Mouse (Mus musculus): Measurements from ENCODE around the gene Ankdd1b. TPM values are rescaled to one million over a fixed set of nuclear protein-coding genes. Genes with fewer than 3 reads are reported as not detected.
A peak's percentile ranks its signal among the peaks of the same experiment; 100 is the strongest.

The Ankdd1b gene
- polyA plus RNA-seq, 1 experiment from 2014 or later: not detected

GRCm38 (mm10) chr13:96424496-96425274 is 46.3 kb downstream of the Ankdd1b start:
- Histone ChIP-seq H3K9me3 (ENCODE audit: low read length) (no peaks in the 10 kb centered on the region), H3K4me1 (ENCODE audit: insufficient read depth, low read length) (no peaks in the 10 kb centered on the region), H3K27ac (ENCODE audit: low read length) (no peak overlapping the region), H3K27me3 (ENCODE audit: insufficient read depth, low read length) (no peaks in the 10 kb centered on the region), H3K4me2 (replicated peaks; ENCODE audit: low read depth, low read length) (no peak overlapping the region), H3K9ac (replicated peaks; ENCODE audit: low read length) (no peak overlapping the region), H3K4me3 (ENCODE audit: low read length) (no peak overlapping the region), H3K36me3 (ENCODE audit: insufficient read depth, low read length) (no peaks in the 10 kb centered on the region)
- no peak for ATAC-seq (ENCODE audit: low FRiP score, low TSS enrichment)
- WGBS: 97% methylated on average over 12 of the region's 12 CpGs

GRCm38 (mm10) chr13:96421230-96421629 is 49.8 kb downstream of the Ankdd1b start:
- H3K9me3 ChIP-seq (ENCODE audit: low read length): no peaks in the 10 kb centered on the region
- no peak overlapping the region for H3K27ac ChIP-seq (ENCODE audit: low read length)
- no peaks in the 10 kb centered on the region for H3K4me1 ChIP-seq (ENCODE audit: insufficient read depth, low read length)
- H3K4me3 ChIP-seq (ENCODE audit: low read length): no peak overlapping the region
- peaks cover 14% of the 10 kb centered on the region for H3K36me3 ChIP-seq (ENCODE audit: insufficient read depth, low read length)
- no peak overlapping the region for H3K9ac ChIP-seq (replicated peaks; ENCODE audit: low read length)
- no peak for ATAC-seq (ENCODE audit: low FRiP score, low TSS enrichment)
- no peak overlapping the region for H3K4me2 ChIP-seq (replicated peaks; ENCODE audit: low read depth, low read length)
- H3K27me3 ChIP-seq (ENCODE audit: insufficient read depth, low read length): no peaks in the 10 kb centered on the region

DNA sequence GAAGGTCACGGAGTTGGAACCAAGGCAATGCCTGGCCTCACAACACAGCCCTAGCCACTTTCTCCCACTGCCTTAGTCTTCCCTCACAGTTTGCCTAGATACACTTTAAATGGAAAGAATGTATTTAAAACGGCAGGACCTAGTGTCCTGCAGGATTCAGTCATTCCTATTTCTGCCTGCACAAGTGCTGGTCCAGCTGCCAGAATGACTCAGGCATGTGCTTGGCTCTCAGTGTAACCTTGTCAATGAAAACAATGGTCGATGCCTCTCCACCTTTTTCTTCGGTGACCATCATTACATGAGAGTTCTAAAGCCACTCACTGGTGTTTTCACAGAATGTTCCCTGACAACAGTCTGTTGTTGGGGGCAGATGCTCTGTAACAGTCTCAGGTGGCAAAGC is 52.5 kb downstream of the Ankdd1b start:
- Histone ChIP-seq H3K4me3 (ENCODE audit: low read length) (no peak overlapping the region), H3K27me3 (ENCODE audit: insufficient read depth, low read length) (no peaks in the 10 kb centered on the region), H3K36me3 (ENCODE audit: insufficient read depth, low read length) (peaks cover 36% of the 10 kb centered on the region), H3K4me2 (replicated peaks; ENCODE audit: low read depth, low read length) (no peak overlapping the region), H3K9ac (replicated peaks; ENCODE audit: low read length) (no peak overlapping the region), H3K4me1 (ENCODE audit: insufficient read depth, low read length) (no peaks in the 10 kb centered on the region), H3K27ac (ENCODE audit: low read length) (no peak overlapping the region), H3K9me3 (ENCODE audit: low read length) (no peaks in the 10 kb centered on the region)
- no peak for ATAC-seq (ENCODE audit: low FRiP score, low TSS enrichment)
- 89% methylated on average over 4 of the region's 4 CpGs for WGBS

GRCm38 (mm10) chr13:96417261-96417813 is 53.7 kb downstream of the Ankdd1b start:
- WGBS: 83% methylated on average over 5 of the region's 5 CpGs

GRCm38 (mm10) chr13:96416380-96416779 is 54.6 kb downstream of the Ankdd1b start:
- Histone ChIP-seq H3K4me2 (replicated peaks; ENCODE audit: low read depth, low read length) (no peak overlapping the region), H3K9me3 (ENCODE audit: low read length) (no peaks in the 10 kb centered on the region), H3K36me3 (ENCODE audit: insufficient read depth, low read length) (peaks cover 37% of the 10 kb centered on the region), H3K4me1 (ENCODE audit: insufficient read depth, low read length) (no peaks in the 10 kb centered on the region), H3K27me3 (ENCODE audit: insufficient read depth, low read length) (no peaks in the 10 kb centered on the region), H3K27ac (ENCODE audit: low read length) (no peak overlapping the region), H3K9ac (replicated peaks; ENCODE audit: low read length) (no peak overlapping the region), H3K4me3 (ENCODE audit: low read length) (no peak overlapping the region)
- WGBS: 78% methylated on average over 8 of the region's 8 CpGs
- no peak for ATAC-seq (ENCODE audit: low FRiP score, low TSS enrichment)

More at GRCm38 (mm10) chr13:96417261-96417813, 53.7 kb downstream of the Ankdd1b start:
- no peaks in the 10 kb centered on the region for H3K4me1 ChIP-seq (ENCODE audit: insufficient read depth, low read length)
- ATAC-seq (ENCODE audit: low FRiP score, low TSS enrichment): no peak
- no peaks in the 10 kb centered on the region for H3K9me3 ChIP-seq (ENCODE audit: low read length)
- no peak overlapping the region for H3K9ac ChIP-seq (replicated peaks; ENCODE audit: low read length)
- no peak overlapping the region for H3K4me3 ChIP-seq (ENCODE audit: low read length)
- H3K27me3 ChIP-seq (ENCODE audit: insufficient read depth, low read length): no peaks in the 10 kb centered on the region
- no peak overlapping the region for H3K4me2 ChIP-seq (replicated peaks; ENCODE audit: low read depth, low read length)
- peaks cover 37% of the 10 kb centered on the region for H3K36me3 ChIP-seq (ENCODE audit: insufficient read depth, low read length)
- H3K27ac ChIP-seq (ENCODE audit: low read length): no peak overlapping the region

- 89% methylated on average over 6 of the region's 6 CpGs for WGBS
- no peak overlapping the region for H3K9ac ChIP-seq (replicated peaks; ENCODE audit: low read length)
These were observed 56.6 kb downstream of the Ankdd1b start for GRCm38 (mm10) chr13:96414384-96414783.

DNA sequence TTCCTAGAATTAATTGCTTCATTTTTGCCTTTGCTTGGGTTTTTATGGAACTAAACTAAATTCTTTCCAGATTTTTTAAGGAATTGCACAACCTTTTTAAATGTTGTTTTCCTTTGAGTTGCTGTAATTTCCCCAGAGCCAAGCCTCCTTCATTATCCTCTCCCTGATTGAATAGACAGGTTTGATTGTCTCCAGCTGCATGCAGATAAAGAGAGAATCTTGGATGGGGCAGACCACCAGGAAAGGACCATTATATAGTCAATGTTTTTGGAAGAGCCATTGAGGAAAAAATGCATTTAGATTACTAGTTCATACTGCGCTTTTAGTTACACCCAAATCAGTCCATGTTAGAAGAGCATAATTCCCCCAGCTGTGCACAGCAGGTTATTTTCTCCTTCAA is 62.2 kb downstream of the Ankdd1b start:
- 100% methylated on average over 1 of the region's 1 CpGs for WGBS
- H3K4me3 ChIP-seq (ENCODE audit: low read length): no peak overlapping the region
- H3K4me2 ChIP-seq (replicated peaks; ENCODE audit: low read depth, low read length): no peak overlapping the region
- no peak overlapping the region for H3K9ac ChIP-seq (replicated peaks; ENCODE audit: low read length)
- no peaks in the 10 kb centered on the region for H3K9me3 ChIP-seq (ENCODE audit: low read length)
- ATAC-seq (ENCODE audit: low FRiP score, low TSS enrichment): no peak
- H3K36me3 ChIP-seq (ENCODE audit: insufficient read depth, low read length): peaks cover 45% of the 10 kb centered on the region
- no peak overlapping the region for H3K27ac ChIP-seq (ENCODE audit: low read length)
- H3K4me1 ChIP-seq (ENCODE audit: insufficient read depth, low read length): no peaks in the 10 kb centered on the region
- no peaks in the 10 kb centered on the region for H3K27me3 ChIP-seq (ENCODE audit: insufficient read depth, low read length)

More at GRCm38 (mm10) chr13:96414384-96414783, 56.6 kb downstream of the Ankdd1b start:
- no peak for ATAC-seq (ENCODE audit: low FRiP score, low TSS enrichment)
- Histone ChIP-seq H3K4me2 (replicated peaks; ENCODE audit: low read depth, low read length) (no peak overlapping the region), H3K9me3 (ENCODE audit: low read length) (no peaks in the 10 kb centered on the region), H3K27me3 (ENCODE audit: insufficient read depth, low read length) (no peaks in the 10 kb centered on the region), H3K27ac (ENCODE audit: low read length) (no peak overlapping the region), H3K36me3 (ENCODE audit: insufficient read depth, low read length) (peaks cover 48% of the 10 kb centered on the region), H3K4me1 (ENCODE audit: insufficient read depth, low read length) (no peaks in the 10 kb centered on the region), H3K4me3 (ENCODE audit: low read length) (no peak overlapping the region)

DNA sequence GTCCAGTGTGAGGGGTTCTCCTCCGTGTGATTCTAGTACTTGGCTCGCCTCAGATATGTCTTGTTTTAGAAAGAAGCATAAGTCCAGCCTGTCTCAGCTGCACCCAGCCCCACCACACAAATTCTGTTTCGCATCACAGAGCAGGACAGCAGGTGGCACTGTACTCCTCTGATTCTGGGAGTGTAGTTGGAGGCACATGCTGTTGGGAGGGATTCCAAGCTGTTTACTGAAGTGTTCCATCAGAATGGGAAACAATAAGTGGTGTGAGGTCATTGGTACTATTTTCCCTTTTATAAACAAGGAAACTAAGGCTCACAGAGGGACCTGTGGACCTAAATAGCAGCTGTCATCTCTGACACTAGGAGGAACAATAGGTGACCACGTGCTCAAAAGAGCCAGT is 64.0 kb downstream of the Ankdd1b start:
- Histone ChIP-seq H3K4me3 (ENCODE audit: low read length) (no peak overlapping the region), H3K9ac (replicated peaks; ENCODE audit: low read length) (no peak overlapping the region), H3K4me1 (ENCODE audit: insufficient read depth, low read length) (no peaks in the 10 kb centered on the region), H3K36me3 (ENCODE audit: insufficient read depth, low read length) (peaks cover 53% of the 10 kb centered on the region), H3K9me3 (ENCODE audit: low read length) (no peaks in the 10 kb centered on the region), H3K4me2 (replicated peaks; ENCODE audit: low read depth, low read length) (no peak overlapping the region), H3K27me3 (ENCODE audit: insufficient read depth, low read length) (no peaks in the 10 kb centered on the region), H3K27ac (ENCODE audit: low read length) (no peak overlapping the region)
- peak; percentile 42; the same call in 1 of the 2 replicates for ATAC-seq (ENCODE audit: low FRiP score, low TSS enrichment)
- 69% methylated on average over 4 of the region's 4 CpGs for WGBS

GRCm38 (mm10) chr13:96405518-96405917 is 65.5 kb downstream of the Ankdd1b start:
- ATAC-seq (ENCODE audit: low FRiP score, low TSS enrichment): no peak
- H3K27me3 ChIP-seq (ENCODE audit: insufficient read depth, low read length): no peaks in the 10 kb centered on the region
- no peak overlapping the region for H3K4me3 ChIP-seq (ENCODE audit: low read length)
- no peak overlapping the region for H3K9ac ChIP-seq (replicated peaks; ENCODE audit: low read length)
- no peaks in the 10 kb centered on the region for H3K9me3 ChIP-seq (ENCODE audit: low read length)
- peaks cover 54% of the 10 kb centered on the region for H3K36me3 ChIP-seq (ENCODE audit: insufficient read depth, low read length)
- no peak overlapping the region for H3K27ac ChIP-seq (ENCODE audit: low read length)
- H3K4me2 ChIP-seq (replicated peaks; ENCODE audit: low read depth, low read length): no peak overlapping the region
- 89% methylated on average over 2 of the region's 2 CpGs for WGBS
- H3K4me1 ChIP-seq (ENCODE audit: insufficient read depth, low read length): no peaks in the 10 kb centered on the region

- H3K27ac ChIP-seq (ENCODE audit: low read length): no peak overlapping the region
- no peak overlapping the region for H3K9ac ChIP-seq (replicated peaks; ENCODE audit: low read length)
- no peaks in the 10 kb centered on the region for H3K4me1 ChIP-seq (ENCODE audit: insufficient read depth, low read length)
- H3K27me3 ChIP-seq (ENCODE audit: insufficient read depth, low read length): no peaks in the 10 kb centered on the region
- ATAC-seq (ENCODE audit: low FRiP score, low TSS enrichment): no peak
- no peaks in the 10 kb centered on the region for H3K9me3 ChIP-seq (ENCODE audit: low read length)
- WGBS: 95% methylated on average over 5 of the region's 5 CpGs
- no peak overlapping the region for H3K4me2 ChIP-seq (replicated peaks; ENCODE audit: low read depth, low read length)
- H3K4me3 ChIP-seq (ENCODE audit: low read length): no peak overlapping the region
- H3K36me3 ChIP-seq (ENCODE audit: insufficient read depth, low read length): peaks cover 72% of the 10 kb centered on the region
These were observed 69.7 kb downstream of the Ankdd1b start for GRCm38 (mm10) chr13:96401251-96401650.
